Mouse (Mus musculus): ENCODE data around the gene Ets2. TPM values are rescaled to one million over a fixed set of nuclear protein-coding genes. Genes with fewer than 3 reads are reported as not detected.

Ets2 gene
- polyA plus RNA-seq, 1 experiment from 2014 or later, result 29.8 TPM

- ATAC-seq (replicated peaks; ENCODE audit: low FRiP score), result no peak
- Histone ChIP-seq H3K27me3 (replicated peaks; ENCODE audit: control insufficient read depth, insufficient read depth, low read length) (no peaks in the 10 kb centered on the region), H3K9me3 (ENCODE audit: control insufficient read depth, low read length) (no peaks in the 10 kb centered on the region), H3K4me3 (ENCODE audit: low read depth, low read length) (no peak overlapping the region), H3K4me2 (no peak overlapping the region), H3K4me1 (replicated peaks; ENCODE audit: control insufficient read depth, insufficient read depth, low read length) (no peaks in the 10 kb centered on the region), H3K36me3 (ENCODE audit: control insufficient read depth, insufficient read depth, low read length) (no peaks in the 10 kb centered on the region), H3K9ac (ENCODE audit: low read depth, low read length) (no peak overlapping the region), H3K27ac (ENCODE audit: low read depth, low read length) (no peak overlapping the region)
- 43% methylated on average over 2 of the region's 2 CpGs for WGBS
- DNase-seq (ENCODE audit: low spot score), result no peak
Measured at GRCm38 (mm10) chr16:95685807-95686206, 16.1 kb upstream of the Ets2 start.

GRCm38 (mm10) chr16:95686246-95686645 lies 15.6 kb upstream of the Ets2 start:
- WGBS, result 76% methylated on average over 6 of the region's 6 CpGs
- H3K36me3 ChIP-seq (ENCODE audit: control insufficient read depth, insufficient read depth, low read length), result no peaks in the 10 kb centered on the region
- no peaks in the 10 kb centered on the region for H3K4me1 ChIP-seq (replicated peaks; ENCODE audit: control insufficient read depth, insufficient read depth, low read length)
- H3K27ac ChIP-seq (ENCODE audit: low read depth, low read length), result no peak overlapping the region
- H3K9me3 ChIP-seq (ENCODE audit: control insufficient read depth, low read length), result no peaks in the 10 kb centered on the region
- no peaks in the 10 kb centered on the region for H3K27me3 ChIP-seq (replicated peaks; ENCODE audit: control insufficient read depth, insufficient read depth, low read length)
- H3K9ac ChIP-seq (ENCODE audit: low read depth, low read length), result no peak overlapping the region
- H3K4me3 ChIP-seq (ENCODE audit: low read depth, low read length), result no peak overlapping the region
- H3K4me2 ChIP-seq, result no peak overlapping the region
- DNase-seq (ENCODE audit: low spot score) (no peak), ATAC-seq (replicated peaks; ENCODE audit: low FRiP score) (no peak)

DNA sequence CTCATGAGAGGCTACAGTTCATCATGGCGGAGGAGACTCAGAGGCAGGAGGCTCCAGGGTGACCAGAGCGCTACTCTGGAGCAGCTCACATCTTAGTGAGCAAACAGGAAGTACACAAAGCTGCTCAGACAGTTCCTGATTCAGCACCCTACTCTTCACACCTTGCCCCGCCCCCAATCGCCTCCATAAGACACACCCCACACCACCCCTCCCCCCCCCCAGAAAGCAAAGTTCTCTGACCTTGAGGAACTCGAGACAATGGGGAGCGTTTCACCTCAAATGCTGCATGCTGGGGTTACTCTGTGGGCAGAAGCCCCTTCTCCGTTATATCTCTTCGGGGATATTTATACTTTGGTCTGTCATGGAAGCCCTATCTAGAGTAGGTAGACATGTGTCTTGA lies 15.0 kb upstream of the Ets2 start:
- Histone ChIP-seq H3K9me3 (ENCODE audit: control insufficient read depth, low read length) (no peaks in the 10 kb centered on the region), H3K4me1 (replicated peaks; ENCODE audit: control insufficient read depth, insufficient read depth, low read length) (no peaks in the 10 kb centered on the region), H3K4me2 (no peak overlapping the region), H3K27me3 (replicated peaks; ENCODE audit: control insufficient read depth, insufficient read depth, low read length) (no peaks in the 10 kb centered on the region), H3K4me3 (ENCODE audit: low read depth, low read length) (no peak overlapping the region), H3K9ac (ENCODE audit: low read depth, low read length) (no peak overlapping the region), H3K27ac (ENCODE audit: low read depth, low read length) (no peak overlapping the region), H3K36me3 (ENCODE audit: control insufficient read depth, insufficient read depth, low read length) (no peaks in the 10 kb centered on the region)
- 81% methylated on average over 8 of the region's 8 CpGs for WGBS
- ATAC-seq (replicated peaks; ENCODE audit: low FRiP score) (no peak), DNase-seq (ENCODE audit: low spot score) (no peak)

- H3K9ac ChIP-seq (ENCODE audit: low read depth, low read length), result no peak overlapping the region
- no peaks in the 10 kb centered on the region for H3K4me1 ChIP-seq (replicated peaks; ENCODE audit: control insufficient read depth, insufficient read depth, low read length)
- no peak overlapping the region for H3K4me2 ChIP-seq
- H3K27me3 ChIP-seq (replicated peaks; ENCODE audit: control insufficient read depth, insufficient read depth, low read length), result no peaks in the 10 kb centered on the region
- no peak overlapping the region for H3K27ac ChIP-seq (ENCODE audit: low read depth, low read length)
- H3K4me3 ChIP-seq (ENCODE audit: low read depth, low read length), result no peak overlapping the region
- H3K9me3 ChIP-seq (ENCODE audit: control insufficient read depth, low read length), result no peaks in the 10 kb centered on the region
- WGBS, result 66% methylated on average over 4 of the region's 4 CpGs
- no peak for DNase-seq (ENCODE audit: low spot score)
- no peak for ATAC-seq (replicated peaks; ENCODE audit: low FRiP score)
- no peaks in the 10 kb centered on the region for H3K36me3 ChIP-seq (ENCODE audit: control insufficient read depth, insufficient read depth, low read length)
Measured at GRCm38 (mm10) chr16:95688010-95688409, 13.9 kb upstream of the Ets2 start.

GRCm38 (mm10) chr16:95696599-95696998 lies 5.3 kb upstream of the Ets2 start:
- H3K27me3 ChIP-seq (replicated peaks; ENCODE audit: control insufficient read depth, insufficient read depth, low read length), result no peaks in the 10 kb centered on the region
- ATAC-seq (replicated peaks; ENCODE audit: low FRiP score) (no peak), DNase-seq (ENCODE audit: low spot score) (no peak)
- 56% methylated on average over 6 of the region's 6 CpGs for WGBS
- H3K27ac ChIP-seq (ENCODE audit: low read depth, low read length), result no peak overlapping the region
- no peak overlapping the region for H3K9ac ChIP-seq (ENCODE audit: low read depth, low read length)
- no peak overlapping the region for H3K4me2 ChIP-seq
- no peaks in the 10 kb centered on the region for H3K9me3 ChIP-seq (ENCODE audit: control insufficient read depth, low read length)
- H3K4me1 ChIP-seq (replicated peaks; ENCODE audit: control insufficient read depth, insufficient read depth, low read length), result no peaks in the 10 kb centered on the region; the same call in 1 of the 2 replicates
- H3K36me3 ChIP-seq (ENCODE audit: control insufficient read depth, insufficient read depth, low read length), result no peaks in the 10 kb centered on the region
- no peak overlapping the region for H3K4me3 ChIP-seq (ENCODE audit: low read depth, low read length)

DNA sequence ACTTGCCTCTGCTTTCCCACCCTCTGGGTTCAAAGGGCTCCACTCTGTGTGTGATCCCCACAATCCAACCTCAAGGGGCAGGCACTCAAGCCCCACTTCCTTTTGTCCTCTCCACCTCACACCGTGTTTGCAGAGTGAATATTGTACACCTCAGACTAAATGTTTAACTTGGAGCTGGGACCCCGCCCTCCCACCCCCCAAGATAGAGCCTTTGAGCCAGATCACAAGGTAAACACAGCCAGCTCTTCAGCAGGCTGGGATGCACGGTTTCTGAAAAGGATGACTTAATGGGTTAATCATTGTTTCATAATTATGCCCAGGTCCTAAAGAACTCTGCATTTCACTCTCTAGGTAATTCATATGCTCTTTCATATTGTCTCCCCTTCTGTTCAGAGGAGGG lies 2.2 kb upstream of the Ets2 start:
- WGBS, result 56% methylated on average over 3 of the region's 3 CpGs
- Histone ChIP-seq H3K4me3 (ENCODE audit: low read depth, low read length) (no peak overlapping the region), H3K4me1 (replicated peaks; ENCODE audit: control insufficient read depth, insufficient read depth, low read length) (peaks cover 8% of the 10 kb centered on the region), H3K27me3 (replicated peaks; ENCODE audit: control insufficient read depth, insufficient read depth, low read length) (no peaks in the 10 kb centered on the region), H3K4me2 (no peak overlapping the region), H3K9me3 (ENCODE audit: control insufficient read depth, low read length) (no peaks in the 10 kb centered on the region), H3K27ac (ENCODE audit: low read depth, low read length) (no peak overlapping the region), H3K36me3 (ENCODE audit: control insufficient read depth, insufficient read depth, low read length) (no peaks in the 10 kb centered on the region), H3K9ac (ENCODE audit: low read depth, low read length) (no peak overlapping the region)
- ATAC-seq (replicated peaks; ENCODE audit: low FRiP score), result no peak
- no peak for DNase-seq (ENCODE audit: low spot score)

- Histone ChIP-seq H3K4me3 (ENCODE audit: low read depth, low read length) (no peak overlapping the region), H3K27me3 (replicated peaks; ENCODE audit: control insufficient read depth, insufficient read depth, low read length) (no peaks in the 10 kb centered on the region), H3K9ac (ENCODE audit: low read depth, low read length) (no peak overlapping the region), H3K27ac (ENCODE audit: low read depth, low read length) (no peak overlapping the region), H3K4me2 (no peak overlapping the region), H3K9me3 (ENCODE audit: control insufficient read depth, low read length) (no peaks in the 10 kb centered on the region), H3K4me1 (replicated peaks; ENCODE audit: control insufficient read depth, insufficient read depth, low read length) (peaks cover 10% of the 10 kb centered on the region), H3K36me3 (ENCODE audit: control insufficient read depth, insufficient read depth, low read length) (no peaks in the 10 kb centered on the region)
- 73% methylated on average over 7 of the region's 7 CpGs for WGBS
- DNase-seq (ENCODE audit: low spot score) (no peak), ATAC-seq (replicated peaks; ENCODE audit: low FRiP score) (no peak)
Measured at GRCm38 (mm10) chr16:95700224-95700623, 1.7 kb upstream of the Ets2 start.

GRCm38 (mm10) chr16:95702562-95703545 lies 979 bp downstream of the Ets2 start:
- 2% methylated on average over 59 of the region's 62 CpGs for whole genome bisulfite sequencing
- Histone ChIP-seq H3K4me3 (ENCODE audit: low read depth, low read length) (peak overlapping the region; percentile 90), H3K9ac (ENCODE audit: low read depth, low read length) (peak overlapping the region; percentile 89), H3K27ac (ENCODE audit: low read depth, low read length) (peak overlapping the region; percentile 77), H3K36me3 (ENCODE audit: control insufficient read depth, insufficient read depth, low read length) (peaks cover 6% of the 10 kb centered on the region; the same call in 1 of the 2 replicates), H3K9me3 (ENCODE audit: control insufficient read depth, low read length) (no peaks in the 10 kb centered on the region), H3K4me2 (peak overlapping the region; percentile 92), H3K27me3 (replicated peaks; ENCODE audit: control insufficient read depth, insufficient read depth, low read length) (no peaks in the 10 kb centered on the region), H3K4me1 (replicated peaks; ENCODE audit: control insufficient read depth, insufficient read depth, low read length) (peaks cover 10% of the 10 kb centered on the region)
- DNase-seq (ENCODE audit: low spot score), result no peak
- peak; percentile 88 for ATAC-seq (replicated peaks; ENCODE audit: low FRiP score)

GRCm38 (mm10) chr16:95703958-95704357 lies 2.1 kb downstream of the Ets2 start:
- DNase-seq (ENCODE audit: low spot score) (no peak), ATAC-seq (replicated peaks; ENCODE audit: low FRiP score) (no peak)
- WGBS, result 45% methylated on average over 8 of the region's 8 CpGs
- H3K27ac ChIP-seq (ENCODE audit: low read depth, low read length), result no peak overlapping the region
- peaks cover 10% of the 10 kb centered on the region for H3K4me1 ChIP-seq (replicated peaks; ENCODE audit: control insufficient read depth, insufficient read depth, low read length)
- H3K9me3 ChIP-seq (ENCODE audit: control insufficient read depth, low read length), result no peaks in the 10 kb centered on the region
- peaks cover 9% of the 10 kb centered on the region for H3K36me3 ChIP-seq (ENCODE audit: control insufficient read depth, insufficient read depth, low read length)
- peak overlapping the region; percentile 22 for H3K4me3 ChIP-seq (ENCODE audit: low read depth, low read length)
- no peaks in the 10 kb centered on the region for H3K27me3 ChIP-seq (replicated peaks; ENCODE audit: control insufficient read depth, insufficient read depth, low read length)
- H3K4me2 ChIP-seq, result peak overlapping the region; percentile 92
- H3K9ac ChIP-seq (ENCODE audit: low read depth, low read length), result 0 out of 2 replicates have a peak overlapping the region, but pooled peaks have one; percentile 38

Measured in liver, embryonic 11.5 days (tissue).